8 mouse cellular contexts compared by ENCODE assay signal in genomic region chr5:123139722-123140627, GRCm38 (mm10). TPM values are rescaled to one million over a fixed set of nuclear protein-coding genes. Genes with fewer than 3 reads are reported as not detected.
DNase-seq lines count a peak whose midpoint lies in the region; ATAC-seq and TF ChIP-seq lines count a peak whose summit lies in the region.

No protein-coding gene starts in this region.

- peak overlapping the region; percentile 100 for H3K4me2 ChIP-seq in intestine, embryonic 14.5 days (ENCODE audit: low read length)

- peak overlapping the region; percentile 99 for H3K9ac ChIP-seq in intestine, embryonic 14.5 days (ENCODE audit: low read length)

- H3K79me2 ChIP-seq in macrophage (ENCODE audit: inconsistent target), result peaks cover 58% of the 10 kb centered on the region

- no peak for TF ChIP-seq CTCF in E14TG2a.4 (conservative IDR thresholded peaks at IDR 0.05; ENCODE audit: low read length)
- no peak for TF ChIP-seq CTCF in embryonic fibroblast, embryonic 13.5 days (IDR thresholded peaks at IDR 0.05; ENCODE audit: borderline replicate concordance, insufficient read depth, low read length)

- peak; percentile 60 for DNase-seq in CD4-positive, CD25-positive, alpha-beta regulatory T cell, adult 2 months (ENCODE audit: low read depth, low spot score)
- DNase-seq in intestine, embryonic 14.5 days (ENCODE audit: low spot score), result peak; percentile 67
- peak; percentile 51 for DNase-seq in yolk sac, embryonic 10.5 days (ENCODE audit: low spot score)
- no peak for DNase-seq in right cerebral cortex, postnatal 14 days

- H3K4me3 ChIP-seq in E14TG2a.4 (replicated peaks; ENCODE audit: low read length), result peak overlapping the region; percentile 89
- peak overlapping the region; percentile 53 for H3K4me3 ChIP-seq in embryonic fibroblast, embryonic 13.5 days (ENCODE audit: insufficient read depth, low read length)
- H3K4me3 ChIP-seq in intestine, embryonic 14.5 days (ENCODE audit: low read depth, low read length), result peak overlapping the region; percentile 89
- H3K4me3 ChIP-seq in macrophage (ENCODE audit: inconsistent target), result peak overlapping the region; percentile 52

- under 1% methylated on average over 28 of the region's 28 CpGs for whole genome bisulfite sequencing in intestine, embryonic 14.5 days
- WGBS in macrophage (ENCODE audit: missing documents), result under 1% methylated on average over 28 of the region's 28 CpGs

- ATAC-seq in CD4-positive, CD25-positive, alpha-beta regulatory T cell, adult 4 months, result no peak
- ATAC-seq in intestine, embryonic 14.5 days (replicated peaks; ENCODE audit: low FRiP score, low TSS enrichment, low read depth), result no peak

- no peaks in the 10 kb centered on the region for H3K9me3 ChIP-seq in E14TG2a.4 (ENCODE audit: low read length)
- no peaks in the 10 kb centered on the region for H3K9me3 ChIP-seq in intestine, embryonic 14.5 days (ENCODE audit: control insufficient read depth, low read length)

- peaks cover 16% of the 10 kb centered on the region for H3K36me3 ChIP-seq in E14TG2a.4 (ENCODE audit: insufficient read depth, low read length)
- H3K36me3 ChIP-seq in intestine, embryonic 14.5 days (ENCODE audit: control insufficient read depth, insufficient read depth, low read length), result 0 out of 2 replicates have a peak, but pooled peaks cover under 1% of the 10 kb centered on the region
- no peaks in the 10 kb centered on the region; the same call in 1 of the 2 replicates for H3K36me3 ChIP-seq in macrophage (ENCODE audit: inconsistent target)

- no peaks in the 10 kb centered on the region; the same call in 1 of the 2 replicates for H3K27me3 ChIP-seq in E14TG2a.4 (ENCODE audit: insufficient read depth, low read length)
- no peaks in the 10 kb centered on the region for H3K27me3 ChIP-seq in intestine, embryonic 14.5 days (replicated peaks; ENCODE audit: control insufficient read depth, insufficient read depth, low read length)

- H3K27ac ChIP-seq in embryonic fibroblast, embryonic 13.5 days (ENCODE audit: insufficient read depth, low read length), result peak overlapping the region; percentile 100
- peak overlapping the region; percentile 100 for H3K27ac ChIP-seq in intestine, embryonic 14.5 days (ENCODE audit: low read depth)
- peak overlapping the region; percentile 100 for H3K27ac ChIP-seq in macrophage

- H3K4me1 ChIP-seq in E14TG2a.4 (replicated peaks; ENCODE audit: low read depth, low read length), result peaks cover 49% of the 10 kb centered on the region
- peaks cover 8% of the 10 kb centered on the region for H3K4me1 ChIP-seq in embryonic fibroblast, embryonic 13.5 days (ENCODE audit: control insufficient read depth, insufficient read depth, low read length)
- peaks cover 39% of the 10 kb centered on the region for H3K4me1 ChIP-seq in intestine, embryonic 14.5 days (replicated peaks; ENCODE audit: control insufficient read depth, insufficient read depth, low read length)

- TF ChIP-seq POLR2A in embryonic fibroblast, embryonic 13.5 days (IDR thresholded peaks at IDR 0.05; ENCODE audit: low read depth, low read length), result peak; percentile 82

RNA-seq across cellular contexts. Expression of gene Setd1b, which starts 2.0 kb away (rescaled TPM):
- 10 to 100 TPM; 17.1 to 20.8 TPM for polyA plus RNA-seq in CD4-positive, CD25-positive, alpha-beta regulatory T cell, adult 4 months (2017; shearing (Covaris generic))
- polyA plus RNA-seq in embryonic fibroblast, embryonic 13.5 days (2011; ENCODE audit: insufficient read length, low read depth, missing spikeins), result 12.4 and 15.1 TPM in 2 replicates
- polyA plus RNA-seq in intestine, embryonic 14.5 days (2014; fragmentation: Nextera tagmentation; extraction: Ambion mirVana), result 10.3 and 10.6 TPM in 2 replicates
- 100 to 1,000 TPM in 13 of 26 experiments, 10 to 100 TPM in 13; 18.3 to 239 (median 95.7) TPM for total RNA-seq in macrophage (2018; cell fraction: chromatin; rRNA removed)
- total RNA-seq in macrophage (2018; cell fraction: cytosol; rRNA removed), result 10 to 100 TPM in 24 of 26 experiments, 1 to 10 TPM in 2; 8.6 to 39.5 (median 22.5) TPM
- 100 to 1,000 TPM in 2 of 26 experiments, 10 to 100 TPM in 24; 19.1 to 231 (median 59.7) TPM for total RNA-seq in macrophage (2018; cell fraction: nucleus; rRNA removed)
- 8.0 to 13.8 TPM (median 9.3 TPM) in 3 replicates for polyA plus RNA-seq in macrophage (2018)

RNA-seq across cellular contexts. Expression of gene Rhof, which starts 7.5 kb away (rescaled TPM):
- polyA plus RNA-seq in CD4-positive, CD25-positive, alpha-beta regulatory T cell, adult 4 months (2017; shearing (Covaris generic)), result 100 to 1,000 TPM in 1 of 2 experiments, 10 to 100 TPM in 1; 80.6 to 101 TPM
- polyA plus RNA-seq in embryonic fibroblast, embryonic 13.5 days (2011; ENCODE audit: insufficient read length, low read depth, missing spikeins), result 2.3 and 2.4 TPM in 2 replicates
- polyA plus RNA-seq in intestine, embryonic 14.5 days (2014; fragmentation: Nextera tagmentation; extraction: Ambion mirVana), result 1.5 and 1.9 TPM in 2 replicates
- 10 to 100 TPM in 11 of 26 experiments, 1 to 10 TPM in 11, under 1 TPM in 4; 0.31 to 73.6 (median 4.6) TPM for total RNA-seq in macrophage (2018; cell fraction: chromatin; rRNA removed)
- total RNA-seq in macrophage (2018; cell fraction: cytosol; rRNA removed), result 10 to 100 TPM in 8 of 26 experiments, 1 to 10 TPM in 18; 1.3 to 29.5 (median 2.6) TPM
- 10 to 100 TPM in 13 of 26 experiments, 1 to 10 TPM in 13; 1.2 to 19.8 (median 9.8) TPM for total RNA-seq in macrophage (2018; cell fraction: nucleus; rRNA removed)
- 0.73 to 1.9 TPM (median 0.77 TPM) in 3 replicates for polyA plus RNA-seq in macrophage (2018)

RNA-seq across cellular contexts. Expression of gene Psmd9, which starts 29.2 kb away (rescaled TPM):
- 10 to 100 TPM; 36.5 to 41.5 TPM for polyA plus RNA-seq in CD4-positive, CD25-positive, alpha-beta regulatory T cell, adult 4 months (2017; shearing (Covaris generic))
- polyA plus RNA-seq in embryonic fibroblast, embryonic 13.5 days (2011; ENCODE audit: insufficient read length, low read depth, missing spikeins), result 23.0 and 28.4 TPM in 2 replicates
- 58.6 and 68.4 TPM in 2 replicates for polyA plus RNA-seq in intestine, embryonic 14.5 days (2014; fragmentation: Nextera tagmentation; extraction: Ambion mirVana)
- 10 to 100 TPM in 24 of 26 experiments, 1 to 10 TPM in 2; 8.0 to 43.2 (median 25.0) TPM for total RNA-seq in macrophage (2018; cell fraction: chromatin; rRNA removed)
- total RNA-seq in macrophage (2018; cell fraction: cytosol; rRNA removed), result 10 to 100 TPM; 14.3 to 23.1 (median 18.2) TPM
- total RNA-seq in macrophage (2018; cell fraction: nucleus; rRNA removed), result 10 to 100 TPM in 23 of 26 experiments, 1 to 10 TPM in 3; 7.1 to 33.1 (median 18.5) TPM
- polyA plus RNA-seq in macrophage (2018), result 13.6 to 18.6 TPM (median 16.4 TPM) in 3 replicates

RNA-seq across cellular contexts. Expression of gene Hpd, which starts 42.6 kb away (rescaled TPM):
- polyA plus RNA-seq in CD4-positive, CD25-positive, alpha-beta regulatory T cell, adult 4 months (2017; shearing (Covaris generic)), result not detected
- not detected in 2 replicates for polyA plus RNA-seq in embryonic fibroblast, embryonic 13.5 days (2011; ENCODE audit: insufficient read length, low read depth, missing spikeins)
- 1.3 and 1.9 TPM in 2 replicates for polyA plus RNA-seq in intestine, embryonic 14.5 days (2014; fragmentation: Nextera tagmentation; extraction: Ambion mirVana)
- not detected for total RNA-seq in macrophage (2018; cell fraction: chromatin; rRNA removed)
- total RNA-seq in macrophage (2018; cell fraction: cytosol; rRNA removed), result not detected
- total RNA-seq in macrophage (2018; cell fraction: nucleus; rRNA removed), result not detected
- not detected in 3 replicates for polyA plus RNA-seq in macrophage (2018)

Comparison
In these comparisons a context has a peak if more than half of its experiments do, and no peak if none do; other contexts are left out.
1. RNA of gene Rhof, which starts 7.5 kb away (polyA plus RNA-seq): 80.6 to 101 TPM in CD4-positive, CD25-positive, alpha-beta regulatory T cell, adult 4 months; 2.3 to 2.4 TPM in embryonic fibroblast, embryonic 13.5 days, 1.5 to 1.9 TPM in intestine, embryonic 14.5 days and 0.73 to 1.9 TPM in macrophage; every median in the first group is over 10 times any median in the second.
2. Peak in every context shown above with its lines, with median percentiles within 50 percentile points of each other: H3K4me3 ChIP-seq and H3K27ac ChIP-seq.